Mouse (Mus musculus) heart, postnatal 4 days (tissue): ENCODE measurements around the gene Ccl11. TPM values are rescaled to one million over a fixed set of nuclear protein-coding genes. Genes with fewer than 3 reads are reported as not detected.

ENCODE experiments used
- DNase-seq: peaks from one replicate; pipeline ENCODE4 v3.0.0; 2021
- total RNA-seq, 2 experiments: library from RNA; stranded (reverse); gene quantifications; 2 replicates each; pipeline ENCODE4 v1.2.3; 2021

The Ccl11 gene
- total RNA-seq = under 1 TPM; 0.41 to 0.43 TPM

DNA sequence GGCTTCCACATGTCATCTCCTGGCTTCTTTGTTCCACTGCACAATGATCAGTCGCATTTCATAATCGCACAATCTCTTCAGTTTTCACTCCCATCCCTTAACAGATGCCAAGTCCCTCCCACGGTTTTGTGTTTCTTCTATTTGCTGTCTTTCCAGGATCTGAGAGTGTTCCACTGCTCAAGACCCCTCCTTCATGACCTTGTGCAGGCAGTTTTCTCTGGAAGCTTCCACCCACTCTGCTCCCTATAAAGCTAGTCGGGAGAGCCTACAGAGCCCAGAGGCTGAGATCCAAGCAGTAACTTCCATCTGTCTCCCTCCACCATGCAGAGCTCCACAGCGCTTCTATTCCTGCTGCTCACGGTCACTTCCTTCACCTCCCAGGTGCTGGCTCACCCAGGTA, at the start of gene Ccl11:
TSS of gene Ccl11 (plus strand) at position 178 of the 400 bp plus-strand sequence.
- no peak for DNase-seq

DNA sequence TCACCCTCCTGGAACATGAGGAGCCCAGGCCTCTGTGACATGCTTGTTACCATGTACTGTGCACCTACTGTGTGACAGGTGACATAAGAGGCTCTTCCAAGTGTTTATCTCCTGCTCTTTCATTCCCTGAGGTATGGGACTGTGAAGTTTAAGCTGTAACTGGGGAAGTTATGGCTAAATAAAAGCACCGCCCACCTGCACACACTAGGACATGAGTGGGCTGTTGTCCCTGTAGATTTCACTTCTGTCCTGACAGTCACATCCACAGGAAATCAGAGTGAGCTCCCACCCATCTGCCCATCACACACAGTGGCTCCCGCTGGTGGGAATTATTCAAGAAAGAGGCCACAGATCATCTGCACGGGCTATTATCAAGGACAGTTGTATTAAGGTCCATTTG, 47.5 kb upstream of the Ccl11 start:
- no peak for DNase-seq

DNA sequence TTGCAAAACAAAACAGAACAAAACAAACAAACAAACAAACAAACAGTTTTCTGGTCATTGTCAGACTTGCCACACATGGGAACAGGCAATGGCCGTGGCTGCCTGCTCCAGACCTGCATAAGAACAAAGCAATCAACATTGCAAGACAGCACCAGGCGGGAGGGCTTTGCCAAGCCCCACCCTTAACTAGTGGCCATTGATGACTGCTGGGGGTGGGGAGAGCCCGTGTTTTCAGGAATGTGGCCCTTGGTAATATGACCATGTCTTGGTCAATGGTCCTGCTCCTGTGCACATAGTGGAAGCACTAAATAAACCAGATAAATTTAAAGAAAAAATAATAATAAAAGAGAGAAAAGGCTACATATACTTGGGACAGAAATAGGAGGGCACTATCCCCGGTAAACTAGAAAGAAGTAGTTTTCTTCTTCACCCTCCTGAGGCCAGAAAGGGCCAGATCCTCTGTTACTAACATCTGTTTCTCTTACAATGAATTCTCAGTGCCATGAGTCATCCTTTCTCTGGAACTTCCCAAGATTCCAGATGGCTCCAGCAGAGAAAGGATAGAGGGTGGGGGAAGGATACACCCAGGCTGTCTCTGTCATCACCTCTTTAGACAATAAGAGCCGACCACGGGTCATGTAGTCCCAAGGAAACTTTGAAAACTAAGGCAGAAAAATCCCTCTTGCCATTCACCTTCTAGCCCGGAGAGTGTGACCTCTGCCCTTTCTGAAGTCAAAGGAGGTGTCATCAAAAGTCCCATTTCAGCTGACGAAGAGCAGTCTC, 46.0 kb upstream of the Ccl11 start:
- peak; percentile 22 for DNase-seq

DNA sequence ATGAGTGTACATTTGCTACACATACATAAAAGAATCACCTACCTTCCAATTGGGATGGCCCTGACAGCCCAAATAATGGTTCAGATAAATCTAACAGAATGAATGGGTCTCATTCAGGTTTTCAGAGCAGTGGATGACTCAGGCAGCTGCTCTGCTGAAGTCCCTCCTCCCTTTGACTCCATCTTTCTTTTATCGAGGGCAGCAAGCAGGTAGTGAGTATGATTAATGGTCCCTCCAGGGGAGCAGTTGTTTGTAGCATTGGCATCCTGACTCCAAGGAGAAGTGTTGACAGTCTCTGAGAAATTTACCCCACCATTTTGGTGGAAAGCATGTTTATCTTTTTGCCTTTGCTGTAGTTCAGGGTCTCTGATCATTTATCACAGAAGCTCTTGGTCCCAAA, 43.9 kb upstream of the Ccl11 start:
- DNase-seq = no peak

DNA sequence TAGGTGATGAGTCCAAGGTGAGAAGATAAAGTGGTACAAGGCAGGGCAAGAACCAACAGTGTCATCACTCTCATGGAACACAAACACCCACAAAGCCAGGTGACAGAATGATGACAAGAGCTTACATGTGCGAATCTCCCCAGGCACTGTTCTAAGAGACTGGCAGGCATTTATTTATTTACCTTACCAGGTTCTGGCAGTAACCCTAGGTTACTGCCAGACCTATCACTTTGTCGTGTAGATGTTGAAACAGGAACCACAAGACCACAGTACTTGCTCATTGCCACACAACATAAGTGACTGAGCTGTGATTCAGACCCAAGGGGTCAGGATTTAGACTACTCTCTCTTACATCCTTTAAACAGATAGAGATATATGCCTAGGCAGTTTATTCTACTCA, 42.6 kb upstream of the Ccl11 start:
- no peak for DNase-seq

DNA sequence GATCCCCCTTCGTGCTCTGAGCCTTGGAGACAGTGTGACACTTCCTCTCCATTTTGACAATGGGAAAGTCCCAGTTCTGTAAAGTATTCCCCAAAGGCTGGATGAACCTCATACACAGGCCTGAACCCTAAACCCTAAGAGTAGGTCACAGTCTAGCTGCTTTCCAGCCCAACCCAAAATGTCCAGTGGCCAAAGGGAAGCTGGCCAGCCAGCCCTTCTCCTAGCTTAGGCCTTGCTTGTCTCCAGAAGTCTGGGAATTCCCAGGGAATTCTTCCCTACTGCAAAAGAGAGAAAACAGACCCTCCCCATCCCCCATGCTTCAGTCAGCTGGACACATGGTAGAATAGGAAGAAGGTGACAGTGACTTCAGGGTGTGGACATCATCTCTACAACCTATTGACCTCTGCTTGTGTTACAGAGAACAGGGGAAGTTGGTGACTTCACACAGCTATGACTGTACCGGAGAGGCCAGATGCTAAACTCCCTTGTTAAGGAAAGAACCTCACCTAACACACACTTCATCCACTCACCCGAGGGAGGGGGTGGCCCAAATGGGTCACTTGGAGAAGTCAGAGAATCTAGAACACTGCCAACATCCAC, 41.3 kb upstream of the Ccl11 start:
- peak; percentile 43 for DNase-seq

DNA sequence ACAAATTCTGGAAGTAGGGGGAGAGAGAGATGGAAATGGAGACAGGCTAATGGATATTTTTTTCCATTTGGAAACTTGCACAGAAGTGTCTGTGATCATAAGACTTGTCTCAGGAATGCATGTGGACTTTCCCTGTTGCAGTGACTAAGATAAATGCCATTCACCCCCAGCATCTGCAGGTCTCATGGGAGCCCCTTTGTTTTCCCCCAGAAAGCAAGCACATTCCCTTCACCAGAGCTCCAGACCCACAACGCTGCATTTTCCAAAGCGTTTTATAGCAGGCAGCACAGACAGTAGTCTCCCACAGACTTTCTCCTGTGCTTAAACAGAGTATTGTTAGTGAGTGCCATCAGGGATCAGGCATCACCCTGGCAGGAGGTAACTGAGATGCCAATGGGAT, 38.2 kb upstream of the Ccl11 start:
- DNase-seq = no peak

DNA sequence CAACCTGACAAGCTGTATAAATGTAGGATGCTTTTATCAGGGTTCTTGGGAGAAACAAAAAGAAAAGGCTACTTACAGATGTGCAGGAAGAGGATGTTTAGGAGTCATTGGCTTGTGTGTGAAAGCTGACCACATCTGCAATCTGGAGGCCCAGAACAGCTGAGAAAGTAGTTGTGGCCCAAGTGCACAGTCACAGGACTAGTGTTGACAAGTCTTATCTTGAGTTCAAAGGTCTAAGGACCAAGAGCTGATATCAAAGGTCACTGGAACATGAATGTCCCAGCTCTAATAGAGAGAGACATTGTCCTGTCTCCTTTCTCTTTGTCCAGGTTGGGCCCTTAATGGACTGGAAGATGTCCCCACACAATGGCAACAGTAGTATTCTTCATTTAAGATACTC, 37.8 kb upstream of the Ccl11 start:
- DNase-seq = no peak

DNA sequence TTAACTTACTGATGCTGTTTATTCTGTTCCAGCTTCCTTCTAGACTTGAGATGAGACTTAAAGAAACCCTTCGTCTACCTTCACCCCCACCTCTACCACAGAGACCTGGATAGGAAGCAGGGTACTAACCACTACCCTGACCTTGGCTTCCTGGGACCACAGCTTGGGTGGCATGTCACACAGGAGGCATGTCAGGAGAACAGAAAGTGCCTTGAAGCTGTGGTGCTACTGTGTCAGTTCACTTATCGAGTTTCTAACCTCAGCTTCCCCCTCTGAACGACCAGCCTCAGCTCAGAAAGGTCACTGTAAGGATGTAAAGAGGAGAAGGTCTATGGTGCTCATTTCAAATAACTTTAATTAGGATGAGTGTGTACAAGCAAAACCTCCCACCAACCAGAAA, 36.2 kb upstream of the Ccl11 start:
- no peak for DNase-seq

DNA sequence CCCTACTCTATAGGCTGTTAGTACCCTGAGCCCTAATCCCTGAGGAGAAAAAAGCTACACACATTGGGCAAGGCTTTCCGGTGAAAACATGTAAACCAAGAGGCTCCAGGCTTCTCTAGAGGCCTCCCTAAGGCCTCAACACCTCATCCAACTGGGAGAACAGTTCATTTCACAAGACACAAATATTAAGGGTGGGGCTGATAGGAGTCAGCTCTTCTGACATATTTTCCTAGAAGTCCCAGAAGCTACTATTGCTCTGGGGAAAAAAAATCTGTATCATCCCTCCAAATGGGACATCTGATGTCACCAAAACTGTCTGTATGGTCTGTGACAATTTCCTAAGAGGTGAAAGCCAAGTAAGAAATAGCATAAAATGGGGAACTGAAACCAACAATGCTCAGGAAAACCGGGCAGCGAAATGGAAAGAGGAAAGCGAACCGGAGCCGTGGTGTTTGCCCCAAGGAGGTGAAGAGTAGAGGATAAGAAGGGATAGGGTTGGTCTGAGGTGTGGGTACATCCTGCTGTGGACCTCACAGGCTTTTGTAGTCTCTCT, 35.0 kb upstream of the Ccl11 start:
- no peak for DNase-seq

DNA sequence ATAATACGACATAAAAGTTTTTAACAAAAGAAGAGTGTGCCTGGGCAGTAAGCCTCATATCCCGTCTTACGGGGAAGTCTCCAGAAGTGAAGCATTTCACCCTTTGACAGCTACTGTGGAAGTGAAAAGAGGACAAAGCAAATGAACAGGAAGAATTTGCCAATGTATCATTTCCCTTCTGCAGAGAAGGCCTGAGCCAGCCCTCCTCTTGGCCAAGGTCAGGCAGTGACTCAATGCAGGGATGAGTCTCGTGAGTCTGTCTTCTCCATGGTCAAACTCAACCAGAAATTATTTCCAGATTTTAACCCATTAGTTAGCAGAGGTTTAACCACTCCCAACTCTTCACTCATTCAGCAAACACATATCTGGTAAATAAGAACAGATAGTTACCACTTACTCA, 33.9 kb upstream of the Ccl11 start:
- DNase-seq = no peak

DNA sequence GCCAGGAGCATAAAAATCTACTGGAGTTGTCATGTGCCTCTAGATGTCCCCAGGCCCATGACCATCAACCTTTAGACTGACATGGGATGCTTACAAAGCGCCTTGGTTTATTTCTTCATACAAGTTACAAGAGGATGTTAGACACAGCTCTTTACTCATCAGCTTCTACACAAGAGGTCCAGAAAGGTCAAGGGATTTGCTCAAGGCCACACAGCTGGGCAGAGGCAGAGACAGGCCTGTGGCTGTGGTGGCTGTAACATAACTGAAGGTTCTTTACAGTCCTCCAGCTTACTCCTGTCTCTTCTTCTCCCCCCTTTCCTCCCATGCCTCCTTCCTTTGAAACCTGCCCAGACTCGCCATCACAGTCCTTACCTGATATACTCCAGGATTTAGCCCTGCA, 27.5 kb upstream of the Ccl11 start:
- no peak for DNase-seq

DNA sequence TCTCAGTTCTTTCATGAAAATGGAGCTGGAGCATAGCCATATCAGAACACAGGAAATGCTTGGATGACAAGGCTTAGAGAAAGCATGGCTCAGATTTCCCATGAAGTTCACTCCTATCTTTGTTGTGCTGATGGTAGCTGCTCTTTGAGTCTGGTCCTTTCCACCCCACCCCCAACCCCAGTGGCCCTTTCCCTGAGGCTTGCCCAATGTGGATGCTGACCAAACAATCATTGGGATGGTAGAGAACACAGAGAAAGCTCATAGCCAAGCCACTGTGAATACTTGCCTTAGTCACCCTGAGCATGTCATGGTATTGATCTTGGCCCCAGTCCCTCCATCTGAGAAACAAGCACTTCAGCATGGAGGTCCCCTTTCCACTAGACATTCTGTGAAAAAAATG, 25.5 kb upstream of the Ccl11 start:
- no peak for DNase-seq

DNA sequence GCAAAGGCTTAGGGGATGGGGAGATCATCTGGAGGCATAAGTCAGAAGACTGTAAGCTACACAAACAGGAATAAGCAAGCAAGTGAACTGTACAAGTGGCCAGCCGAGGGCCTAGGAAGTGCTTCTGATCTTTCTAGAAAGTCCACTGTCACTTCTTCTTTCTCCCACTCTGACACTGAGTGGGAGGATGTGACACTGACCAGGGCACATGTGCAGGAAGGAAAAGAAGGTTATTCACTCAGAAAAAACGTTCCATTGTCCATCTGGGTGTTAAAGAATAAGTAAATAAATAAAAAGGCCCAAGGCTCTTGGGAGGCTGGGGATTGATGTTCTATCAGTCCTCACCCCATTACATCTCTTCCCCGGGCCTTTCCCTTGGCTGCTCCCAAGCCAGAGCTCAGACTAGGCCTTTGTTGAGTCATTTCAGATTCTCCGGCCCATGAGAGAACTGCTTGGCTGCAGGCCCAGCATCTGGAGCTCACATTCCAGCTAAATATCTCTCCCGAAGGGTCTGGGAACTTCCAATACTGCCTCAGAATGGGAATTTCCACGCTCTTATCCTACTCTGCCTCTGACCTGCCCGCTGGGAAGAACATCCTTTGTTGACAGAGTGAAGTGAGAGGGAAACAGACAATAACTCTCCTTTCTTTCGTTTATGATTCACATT, 24.8 kb upstream of the Ccl11 start:
- peak; percentile 82 for DNase-seq

DNA sequence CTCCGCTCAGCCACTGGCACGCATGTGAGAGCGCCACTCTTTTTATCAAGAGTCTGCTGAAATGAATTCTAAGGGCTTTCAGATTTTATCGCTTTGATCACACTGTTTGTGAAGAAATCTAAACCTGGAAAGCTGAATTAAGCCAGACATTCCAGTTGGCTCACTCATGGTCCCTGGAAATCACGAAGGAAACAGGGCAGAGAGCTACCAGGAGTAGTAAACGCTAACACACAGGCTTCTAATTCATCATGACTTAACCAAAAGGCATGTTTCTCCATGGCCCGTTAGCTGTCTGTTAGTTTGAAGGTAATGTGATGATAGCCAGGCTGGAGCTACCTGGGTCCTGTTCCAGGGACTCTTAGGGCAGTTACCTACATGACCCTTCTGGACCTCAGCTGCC, 23.2 kb upstream of the Ccl11 start:
- DNase-seq = no peak

DNA sequence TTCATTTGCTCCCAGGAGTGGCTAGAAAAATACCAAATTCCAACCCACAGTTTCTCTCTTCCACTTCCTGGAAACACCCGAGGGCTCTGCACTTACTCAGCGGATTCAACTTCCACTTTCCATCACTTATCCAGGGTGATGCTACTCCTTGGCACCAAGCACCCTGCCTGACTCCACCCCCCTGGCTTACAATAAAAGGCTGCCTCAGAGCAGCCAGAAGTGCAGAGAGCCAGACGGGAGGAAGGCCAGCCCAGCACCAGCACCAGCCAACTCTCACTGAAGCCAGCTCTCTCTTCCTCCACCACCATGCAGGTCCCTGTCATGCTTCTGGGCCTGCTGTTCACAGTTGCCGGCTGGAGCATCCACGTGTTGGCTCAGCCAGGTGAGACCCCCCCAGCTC, 22.3 kb upstream of the Ccl11 start, which contains the start of gene Ccl2:
TSS of gene Ccl2 (plus strand) at position 216 of the 400 bp plus-strand sequence.
- peak; percentile 75 for DNase-seq

DNA sequence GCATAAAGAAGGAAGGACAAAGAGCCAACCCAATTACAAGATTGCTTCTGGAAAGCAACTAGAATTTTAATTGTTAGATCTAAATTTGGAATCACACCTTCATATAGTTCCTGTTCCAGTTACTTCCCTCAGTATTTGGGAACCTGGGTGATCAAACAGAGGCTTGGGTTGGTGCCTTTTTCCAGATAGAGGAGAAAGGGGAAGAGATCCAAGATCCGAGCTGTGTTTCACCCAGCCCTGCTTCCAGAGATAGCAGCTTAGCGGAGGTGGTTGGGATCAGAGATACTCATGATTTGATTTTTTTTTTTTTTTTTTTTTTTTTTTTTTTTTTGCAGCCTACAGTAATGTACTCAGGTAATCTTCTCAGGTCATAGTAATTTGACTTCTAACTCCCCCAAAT, 21.8 kb upstream of the Ccl11 start:
- DNase-seq = no peak

DNA sequence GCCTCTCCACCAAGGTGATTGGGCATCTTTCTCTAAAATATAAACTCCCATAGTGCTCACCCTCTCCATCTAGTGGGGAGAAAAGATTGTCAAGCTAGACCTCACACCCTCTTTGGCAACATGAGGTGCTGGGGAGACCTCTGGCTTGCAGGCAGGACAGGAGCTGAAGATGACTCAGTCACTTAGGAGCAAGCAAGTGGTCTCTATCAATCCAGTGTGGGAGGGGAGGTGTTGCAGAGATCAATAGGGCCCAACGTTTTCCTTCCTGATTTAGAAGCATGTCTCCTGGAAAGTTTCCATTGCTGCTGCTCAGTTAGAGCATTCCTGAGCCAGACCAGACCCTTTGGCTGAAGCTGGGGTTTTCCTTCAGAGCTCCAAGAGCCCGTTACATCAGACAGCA, 19.1 kb upstream of the Ccl11 start, which contains the start of gene Gm17268:
TSS of gene Gm17268 (minus strand) at position 28 of the 400 bp plus-strand sequence.
- DNase-seq = no peak

DNA sequence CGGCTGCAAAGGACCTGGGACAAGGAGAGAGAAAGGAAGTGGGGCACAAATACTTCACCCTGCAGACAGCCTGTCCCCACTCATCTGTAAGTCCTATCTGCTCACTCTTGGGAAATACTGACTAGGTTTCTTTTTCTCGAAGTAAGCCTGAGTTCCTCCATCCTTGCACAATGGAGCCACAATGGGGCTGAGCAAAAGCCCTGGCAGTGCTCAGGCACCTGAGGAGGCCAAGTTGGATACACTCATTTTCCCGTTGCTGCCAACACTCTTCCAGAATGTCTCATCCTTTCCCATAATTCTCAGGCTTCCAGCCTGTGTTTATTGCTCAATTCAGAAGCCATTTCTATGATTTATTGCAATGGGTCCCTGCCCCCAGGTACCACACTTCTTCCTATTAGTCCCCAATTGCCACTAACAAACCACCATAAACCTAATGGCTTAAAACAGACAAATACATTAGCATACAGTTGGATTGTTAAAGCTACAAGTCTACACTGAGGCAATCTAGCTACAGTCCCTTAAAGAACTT, 18.4 kb upstream of the Ccl11 start:
- DNase-seq = no peak

DNA sequence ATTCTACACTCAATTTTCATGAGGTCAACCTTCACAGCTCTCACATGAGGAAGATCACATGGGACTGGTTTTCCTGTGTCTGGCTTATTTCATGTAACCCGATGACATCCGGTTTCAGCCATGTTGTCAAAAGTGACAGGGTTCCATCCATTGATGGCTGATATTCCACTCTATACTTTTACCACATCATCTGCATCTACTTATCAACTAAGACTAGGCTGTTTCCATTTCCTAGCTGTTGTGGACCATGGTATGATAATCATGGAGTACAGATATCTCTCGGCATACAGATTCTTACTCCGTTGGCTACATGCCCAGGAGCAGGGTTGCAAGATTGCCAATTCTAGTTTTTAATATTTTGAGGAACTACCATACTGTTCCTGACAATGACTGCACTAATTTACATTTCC, 15.9 kb upstream of the Ccl11 start:
- peak; percentile 22 for DNase-seq

DNA sequence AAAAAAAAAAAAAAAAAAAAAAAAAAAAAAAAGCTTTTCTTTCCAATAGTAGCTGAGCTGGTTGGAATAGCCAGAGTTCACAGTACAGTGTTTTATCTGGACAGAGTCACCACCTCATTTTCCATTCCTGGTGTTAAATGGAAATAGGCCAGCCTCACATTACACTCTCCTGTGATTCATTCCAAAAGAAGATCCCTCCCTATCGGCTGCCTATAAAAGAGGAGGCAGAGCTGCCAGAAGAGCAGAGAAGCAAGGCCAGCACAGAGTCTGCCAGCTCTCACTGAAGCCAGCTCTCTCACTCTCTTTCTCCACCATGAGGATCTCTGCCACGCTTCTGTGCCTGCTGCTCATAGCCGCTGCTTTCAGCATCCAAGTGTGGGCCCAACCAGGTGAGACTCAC, 12.2 kb upstream of the Ccl11 start, which contains the start of gene Ccl7:
TSS of gene Ccl7 (plus strand) at position 242 of the 400 bp plus-strand sequence.
- DNase-seq = peak; percentile 27

DNA sequence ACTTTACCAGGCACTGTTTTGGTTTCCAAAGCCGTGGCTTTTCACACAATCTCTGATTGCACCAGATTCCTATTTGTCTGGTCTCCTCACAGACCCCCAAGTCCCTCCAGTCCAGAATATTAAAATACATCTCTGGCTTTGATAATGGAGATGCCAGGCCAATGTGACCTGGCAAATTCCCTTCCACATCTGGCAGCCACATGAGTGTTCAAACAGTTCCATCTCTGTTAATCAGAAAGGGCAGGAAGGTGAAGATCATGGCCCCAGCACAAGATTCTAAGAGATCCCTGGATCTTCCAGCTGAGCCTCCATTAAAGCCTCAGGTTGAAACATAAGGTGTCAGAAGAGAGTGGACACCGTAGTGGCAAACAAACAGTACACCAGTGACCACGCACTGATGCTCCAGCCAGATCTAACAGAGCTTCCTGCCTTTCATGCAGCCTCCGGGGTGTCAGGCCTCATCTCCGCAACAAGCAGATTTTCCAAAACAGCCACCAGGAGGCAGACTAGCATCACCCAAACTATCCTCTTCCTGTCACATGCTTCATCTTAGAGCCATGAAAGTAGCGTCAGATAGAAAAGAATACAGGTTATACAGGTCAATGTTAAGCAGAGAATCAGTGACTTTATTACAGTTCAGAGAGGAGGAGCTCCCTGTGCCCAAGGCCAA, 9.7 kb upstream of the Ccl11 start:
- DNase-seq = peak; percentile 60
